Mouse (Mus musculus): ENCODE measurements at regions not wholly inside any gene's neighbourhood (a gene's known extent, or its start where the extent isn't known, plus 50 kb on each side); places are given as distances from the start of the nearest gene placed in this dataset.
"Not testable (repeated sequence)": the region's sequence is repeated elsewhere in the genome, so short reads cannot be mapped to it uniquely, and the experiment has no call there.

GRCm38 (mm10) chr11:45349331-45349730, 502.5 kb upstream of the Clint1 start:
- Histone ChIP-seq H3K27ac (ENCODE audit: low read depth, low read length) (no peak overlapping the region), H3K36me3 (ENCODE audit: control insufficient read depth, insufficient read depth) (no peaks in the 10 kb centered on the region)

GRCm38 (mm10) chr11:45365343-45365742, 486.5 kb upstream of the Clint1 start:
- Histone ChIP-seq H3K4me3 (ENCODE audit: low read depth, low read length) (no peak overlapping the region), H3K27ac (ENCODE audit: low read depth, low read length) (no peak overlapping the region), H3K4me1 (replicated peaks; ENCODE audit: control insufficient read depth, insufficient read depth, low read length) (no peaks in the 10 kb centered on the region), H3K9me3 (ENCODE audit: control insufficient read depth) (no peaks in the 10 kb centered on the region), H3K27me3 (replicated peaks; ENCODE audit: control insufficient read depth, insufficient read depth, low read length) (no peaks in the 10 kb centered on the region), H3K9ac (ENCODE audit: low read depth, low read length) (no peak overlapping the region), H3K36me3 (ENCODE audit: control insufficient read depth, insufficient read depth) (no peaks in the 10 kb centered on the region), H3K4me2 (replicated peaks; ENCODE audit: low read depth) (no peak overlapping the region)
- no peak for ATAC-seq
- no peak for TF ChIP-seq CTCF (IDR thresholded peaks at IDR 0.05; ENCODE audit: low read depth)
- 84% methylated on average over 3 of the region's 3 CpGs for WGBS

More at GRCm38 (mm10) chr11:45349331-45349730, 502.5 kb upstream of the Clint1 start:
- Histone ChIP-seq H3K9me3 (ENCODE audit: control insufficient read depth) (no peaks in the 10 kb centered on the region), H3K4me3 (ENCODE audit: low read depth, low read length) (no peak overlapping the region), H3K4me1 (replicated peaks; ENCODE audit: control insufficient read depth, insufficient read depth, low read length) (no peaks in the 10 kb centered on the region), H3K9ac (ENCODE audit: low read depth, low read length) (no peak overlapping the region), H3K4me2 (replicated peaks; ENCODE audit: low read depth) (no peak overlapping the region), H3K27me3 (replicated peaks; ENCODE audit: control insufficient read depth, insufficient read depth, low read length) (no peaks in the 10 kb centered on the region)
- no peak for ATAC-seq
- TF ChIP-seq CTCF (IDR thresholded peaks at IDR 0.05; ENCODE audit: low read depth) = no peak

GRCm38 (mm10) chr11:45389243-45390146, 462.4 kb upstream of the Clint1 start:
- Histone ChIP-seq H3K36me3 (ENCODE audit: control insufficient read depth, insufficient read depth) (no peaks in the 10 kb centered on the region), H3K4me2 (replicated peaks; ENCODE audit: low read depth) (no peak overlapping the region), H3K9ac (ENCODE audit: low read depth, low read length) (no peak overlapping the region), H3K4me1 (replicated peaks; ENCODE audit: control insufficient read depth, insufficient read depth, low read length) (no peaks in the 10 kb centered on the region), H3K4me3 (ENCODE audit: low read depth, low read length) (no peak overlapping the region), H3K27me3 (replicated peaks; ENCODE audit: control insufficient read depth, insufficient read depth, low read length) (no peaks in the 10 kb centered on the region), H3K27ac (ENCODE audit: low read depth, low read length) (no peak overlapping the region), H3K9me3 (ENCODE audit: control insufficient read depth) (no peaks in the 10 kb centered on the region)
- no peak for ATAC-seq
- no peak for TF ChIP-seq CTCF (IDR thresholded peaks at IDR 0.05; ENCODE audit: low read depth)
- WGBS = 68% methylated on average over 11 of the region's 11 CpGs

- Histone ChIP-seq H3K4me2 (replicated peaks; ENCODE audit: low read depth) (no peak overlapping the region), H3K4me1 (replicated peaks; ENCODE audit: control insufficient read depth, insufficient read depth, low read length) (no peaks in the 10 kb centered on the region), H3K9me3 (ENCODE audit: control insufficient read depth) (no peaks in the 10 kb centered on the region), H3K27me3 (replicated peaks; ENCODE audit: control insufficient read depth, insufficient read depth, low read length) (no peaks in the 10 kb centered on the region), H3K4me3 (ENCODE audit: low read depth, low read length) (no peak overlapping the region), H3K36me3 (ENCODE audit: control insufficient read depth, insufficient read depth) (no peaks in the 10 kb centered on the region), H3K9ac (ENCODE audit: low read depth, low read length) (no peak overlapping the region), H3K27ac (ENCODE audit: low read depth, low read length) (no peak overlapping the region)
- no peak for TF ChIP-seq CTCF (IDR thresholded peaks at IDR 0.05; ENCODE audit: low read depth)
- ATAC-seq = no peak
- WGBS = 43% methylated on average over 3 of the region's 3 CpGs
Observed at GRCm38 (mm10) chr11:45396009-45396408, 455.8 kb upstream of the Clint1 start.

- no peak overlapping the region for H3K4me3 ChIP-seq (ENCODE audit: low read depth, low read length)
- H3K27ac ChIP-seq (ENCODE audit: low read depth, low read length) = no peak overlapping the region
- ATAC-seq = no peak
- no peaks in the 10 kb centered on the region for H3K27me3 ChIP-seq (replicated peaks; ENCODE audit: control insufficient read depth, insufficient read depth, low read length)
- no peaks in the 10 kb centered on the region for H3K36me3 ChIP-seq (ENCODE audit: control insufficient read depth, insufficient read depth)
- no peak overlapping the region for H3K9ac ChIP-seq (ENCODE audit: low read depth, low read length)
- H3K4me2 ChIP-seq (replicated peaks; ENCODE audit: low read depth) = no peak overlapping the region
- 56% methylated on average over 6 of the region's 6 CpGs for WGBS
- no peaks in the 10 kb centered on the region for H3K9me3 ChIP-seq (ENCODE audit: control insufficient read depth)
- no peak for TF ChIP-seq CTCF (IDR thresholded peaks at IDR 0.05; ENCODE audit: low read depth)
- H3K4me1 ChIP-seq (replicated peaks; ENCODE audit: control insufficient read depth, insufficient read depth, low read length) = no peaks in the 10 kb centered on the region
Observed at GRCm38 (mm10) chr11:45398188-45398587, 453.7 kb upstream of the Clint1 start.

- Histone ChIP-seq H3K9me3 (ENCODE audit: control insufficient read depth) (no peaks in the 10 kb centered on the region), H3K4me3 (ENCODE audit: low read depth, low read length) (no peak overlapping the region), H3K27me3 (replicated peaks; ENCODE audit: control insufficient read depth, insufficient read depth, low read length) (no peaks in the 10 kb centered on the region), H3K27ac (ENCODE audit: low read depth, low read length) (no peak overlapping the region), H3K4me2 (replicated peaks; ENCODE audit: low read depth) (no peak overlapping the region), H3K36me3 (ENCODE audit: control insufficient read depth, insufficient read depth) (no peaks in the 10 kb centered on the region), H3K4me1 (replicated peaks; ENCODE audit: control insufficient read depth, insufficient read depth, low read length) (no peaks in the 10 kb centered on the region), H3K9ac (ENCODE audit: low read depth, low read length) (no peak overlapping the region)
- 54% methylated on average over 10 of the region's 10 CpGs for WGBS
- no peak for TF ChIP-seq CTCF (IDR thresholded peaks at IDR 0.05; ENCODE audit: low read depth)
- no peak for ATAC-seq
Observed at GRCm38 (mm10) chr11:45404377-45405029, 447.3 kb upstream of the Clint1 start.

GRCm38 (mm10) chr11:45424066-45424465, 427.8 kb upstream of the Clint1 start:
- H3K27me3 ChIP-seq (replicated peaks; ENCODE audit: control insufficient read depth, insufficient read depth, low read length); ATAC-seq; H3K36me3 ChIP-seq (ENCODE audit: control insufficient read depth, insufficient read depth); H3K4me1 ChIP-seq (replicated peaks; ENCODE audit: control insufficient read depth, insufficient read depth, low read length); H3K27ac ChIP-seq (ENCODE audit: low read depth, low read length); H3K9ac ChIP-seq (ENCODE audit: low read depth, low read length); H3K4me2 ChIP-seq (replicated peaks; ENCODE audit: low read depth); H3K9me3 ChIP-seq (ENCODE audit: control insufficient read depth); H3K4me3 ChIP-seq (ENCODE audit: low read depth, low read length): not testable (repeated sequence)
